Mouse (Mus musculus) forebrain, embryonic 12.5 days (tissue): ENCODE data around the gene Dbt. TPM values are rescaled to one million over a fixed set of nuclear protein-coding genes. Genes with fewer than 3 reads are reported as not detected.
A peak's percentile ranks its signal among the peaks of the same experiment; 100 is the strongest.

Experiments used
- ATAC-seq: fragments of 200-750 bp; cut with Nextera tagmentation; 2 replicates; pipeline ENCODE4 v1.8.0; 2017; ENCODE audit warnings: moderate TSS enrichment; ENCODE audit not compliant: low FRiP score
- H3K27ac ChIP-seq: fragments of 300-500 bp; sonication (generic); 2 replicates; pipeline ENCODE4 v1.5.1; 2016; ENCODE audit warnings: mild to moderate bottlenecking
- H3K27me3 ChIP-seq: fragments of 300-500 bp; sonication (generic); 2 replicates; pipeline ENCODE4 v1.6.1; 2016; ENCODE audit warnings: mild to moderate bottlenecking
- H3K36me3 ChIP-seq: fragments of 300-500 bp; sonication (generic); replicated peaks from 2 replicates; pipeline ENCODE4 v1.6.1; 2016; ENCODE audit warnings: mild to moderate bottlenecking
- H3K4me1 ChIP-seq: fragments of 300-500 bp; sonication (generic); 2 replicates; pipeline ENCODE4 v1.6.1; 2016
- H3K4me2 ChIP-seq: fragments of 300-500 bp; sonication (generic); 2 replicates; pipeline ENCODE4 v1.6.1; 2016; ENCODE audit warnings: mild to moderate bottlenecking, moderate library complexity
- H3K4me3 ChIP-seq: fragments of 300-500 bp; sonication (generic); replicated peaks from 2 replicates; pipeline ENCODE4 v1.5.1; 2016; ENCODE audit warnings: mild to moderate bottlenecking
- H3K9ac ChIP-seq: fragments of 300-500 bp; sonication (generic); 2 replicates; pipeline ENCODE4 v1.6.1; 2016; ENCODE audit warnings: mild to moderate bottlenecking
- H3K9me3 ChIP-seq: fragments of 300-500 bp; sonication (generic); 2 replicates; pipeline ENCODE4 v1.6.1; 2016
- WGBS: fragments of 180-500 bp; shearing (Covaris S2); methylation state at CpG from one replicate; pipeline ENCODE4 v1.1.7; 2016; 5-methylcytosine and 5-hydroxymethylcytosine counted together
- polyA plus RNA-seq: library from polyadenylated mRNA; unstranded; fragments of >200 nt; fragmentation: Nextera tagmentation; extraction: Ambion mirVana; gene quantifications from 2 replicates; pipeline ENCODE4 v1.2.1, GENCODE M21; 2016

The Dbt gene
- 12.6 and 13.0 TPM in 2 replicates for polyA plus RNA-seq

- H3K36me3 ChIP-seq: no peaks in the 10 kb centered on the region
- H3K4me1 ChIP-seq: peaks cover 13% of the 10 kb centered on the region
- H3K4me2 ChIP-seq: peak within 1 kb of the TSS; percentile 70
- under 1% methylated on average over 36 of the region's 36 CpGs for WGBS
- peak within 1 kb of the TSS; percentile 60 for H3K9ac ChIP-seq
- 0 out of 2 replicates have a peak, but pooled peaks cover 3% of the 10 kb centered on the region for H3K27me3 ChIP-seq
- H3K4me3 ChIP-seq: peak within 1 kb of the TSS; percentile 70
- peak; percentile 94 for ATAC-seq
- H3K27ac ChIP-seq: no peak within 1 kb of the TSS
- no peaks in the 10 kb centered on the region for H3K9me3 ChIP-seq
Measured at GRCm38 (mm10) chr3:116512904-116513716, at the start of gene Dbt. Gene Dbt (plus strand): TSS chr3:116513070.

GRCm38 (mm10) chr3:116464318-116464717 is 48.6 kb upstream of the Dbt start:
- no peaks in the 10 kb centered on the region for H3K9me3 ChIP-seq
- H3K4me2 ChIP-seq: no peak overlapping the region
- no peak overlapping the region for H3K4me3 ChIP-seq
- no peak for ATAC-seq
- WGBS: 24% methylated on average over 2 of the region's 2 CpGs
- H3K36me3 ChIP-seq: no peaks in the 10 kb centered on the region
- no peaks in the 10 kb centered on the region for H3K27me3 ChIP-seq
- no peak overlapping the region for H3K9ac ChIP-seq
- H3K27ac ChIP-seq: no peak overlapping the region
- H3K4me1 ChIP-seq: no peaks in the 10 kb centered on the region

GRCm38 (mm10) chr3:116465709-116466108 is 47.2 kb upstream of the Dbt start:
- Histone ChIP-seq H3K9ac (no peak overlapping the region), H3K27ac (no peak overlapping the region), H3K9me3 (no peaks in the 10 kb centered on the region), H3K36me3 (no peaks in the 10 kb centered on the region), H3K4me1 (no peaks in the 10 kb centered on the region), H3K27me3 (0 out of 2 replicates have a peak, but pooled peaks cover 3% of the 10 kb centered on the region), H3K4me3 (no peak overlapping the region), H3K4me2 (no peak overlapping the region)
- no peak for ATAC-seq
- 92% methylated on average over 12 of the region's 12 CpGs for WGBS

- no peaks in the 10 kb centered on the region for H3K36me3 ChIP-seq
- no peak overlapping the region for H3K4me2 ChIP-seq
- 74% methylated on average over 11 of the region's 11 CpGs for WGBS
- no peak overlapping the region for H3K4me3 ChIP-seq
- no peak overlapping the region for H3K27ac ChIP-seq
- no peak for ATAC-seq
- no peaks in the 10 kb centered on the region for H3K4me1 ChIP-seq
- 0 out of 2 replicates have a peak, but pooled peaks cover 6% of the 10 kb centered on the region for H3K27me3 ChIP-seq
- H3K9ac ChIP-seq: no peak overlapping the region
- H3K9me3 ChIP-seq: no peaks in the 10 kb centered on the region
Measured at GRCm38 (mm10) chr3:116474602-116475001, 38.3 kb upstream of the Dbt start.

DNA sequence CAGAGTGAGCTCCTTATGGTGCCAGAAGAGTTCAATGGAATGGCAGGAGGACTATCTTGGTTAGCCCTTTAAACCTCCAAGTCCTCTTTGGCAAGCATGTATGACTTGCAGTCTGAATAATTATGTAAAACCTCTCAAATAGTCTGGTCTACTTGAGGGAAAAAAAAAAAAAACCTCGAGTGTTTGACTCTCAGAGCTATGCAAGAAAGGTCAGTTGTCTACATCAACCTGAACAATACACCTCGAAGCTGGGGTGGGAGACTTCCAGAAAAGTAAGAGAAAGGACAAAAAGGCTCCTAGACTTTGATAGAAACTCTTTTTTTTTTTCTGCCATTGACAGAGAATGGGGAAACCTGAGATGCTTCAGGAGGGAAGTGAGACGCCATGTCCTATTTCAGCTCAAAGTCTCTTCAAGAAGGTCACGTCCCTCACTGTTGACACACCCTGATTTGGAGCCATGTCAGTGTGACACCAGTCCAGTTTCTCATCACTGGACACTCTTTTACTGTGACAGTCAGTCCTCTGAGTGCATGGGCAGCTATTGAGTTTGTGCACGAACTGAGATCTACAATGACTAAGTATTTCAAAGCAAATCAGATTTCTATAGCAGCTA is 36.1 kb upstream of the Dbt start:
- Histone ChIP-seq H3K4me3 (no peak overlapping the region), H3K27me3 (0 out of 2 replicates have a peak, but pooled peaks cover 4% of the 10 kb centered on the region), H3K27ac (no peak overlapping the region), H3K36me3 (no peaks in the 10 kb centered on the region), H3K9ac (no peak overlapping the region), H3K4me2 (no peak overlapping the region), H3K4me1 (peaks cover 5% of the 10 kb centered on the region; the same call in 1 of the 2 replicates), H3K9me3 (no peaks in the 10 kb centered on the region)
- WGBS: 72% methylated on average over 5 of the region's 5 CpGs
- no peak for ATAC-seq

GRCm38 (mm10) chr3:116477351-116477750 is 35.5 kb upstream of the Dbt start:
- Histone ChIP-seq H3K9me3 (no peaks in the 10 kb centered on the region), H3K4me2 (no peak overlapping the region), H3K27ac (no peak overlapping the region), H3K4me3 (no peak overlapping the region), H3K9ac (no peak overlapping the region), H3K4me1 (peaks cover 5% of the 10 kb centered on the region; the same call in 1 of the 2 replicates), H3K27me3 (0 out of 2 replicates have a peak, but pooled peaks cover 4% of the 10 kb centered on the region), H3K36me3 (no peaks in the 10 kb centered on the region)
- ATAC-seq: no peak
- 88% methylated on average over 7 of the region's 7 CpGs for WGBS

- WGBS: 30% methylated on average over 2 of the region's 2 CpGs
- 0 out of 2 replicates have a peak, but pooled peaks have one; percentile 21 for ATAC-seq
- H3K9ac ChIP-seq: no peak overlapping the region
- H3K36me3 ChIP-seq: no peaks in the 10 kb centered on the region
- no peak overlapping the region for H3K27ac ChIP-seq
- no peaks in the 10 kb centered on the region for H3K9me3 ChIP-seq
- H3K4me3 ChIP-seq: no peak overlapping the region
- 0 out of 2 replicates have a peak, but pooled peaks cover 4% of the 10 kb centered on the region for H3K27me3 ChIP-seq
- H3K4me1 ChIP-seq: peaks cover 5% of the 10 kb centered on the region; the same call in 1 of the 2 replicates
- H3K4me2 ChIP-seq: no peak overlapping the region
Measured at GRCm38 (mm10) chr3:116480119-116480518, 32.8 kb upstream of the Dbt start.

- Histone ChIP-seq H3K4me2 (no peak overlapping the region), H3K9ac (no peak overlapping the region), H3K9me3 (no peaks in the 10 kb centered on the region), H3K36me3 (no peaks in the 10 kb centered on the region), H3K4me1 (peaks cover 5% of the 10 kb centered on the region; the same call in 1 of the 2 replicates), H3K4me3 (no peak overlapping the region), H3K27me3 (no peaks in the 10 kb centered on the region), H3K27ac (no peak overlapping the region)
- no peak for ATAC-seq
- 64% methylated on average over 5 of the region's 5 CpGs for WGBS
Measured at GRCm38 (mm10) chr3:116480937-116481336, 31.9 kb upstream of the Dbt start.

GRCm38 (mm10) chr3:116482724-116483123 is 30.1 kb upstream of the Dbt start:
- Histone ChIP-seq H3K4me2 (no peak overlapping the region), H3K4me3 (no peak overlapping the region), H3K9me3 (no peaks in the 10 kb centered on the region), H3K9ac (no peak overlapping the region), H3K27me3 (no peaks in the 10 kb centered on the region), H3K36me3 (peaks cover 11% of the 10 kb centered on the region), H3K4me1 (peaks cover 5% of the 10 kb centered on the region; the same call in 1 of the 2 replicates), H3K27ac (no peak overlapping the region)
- no peak for ATAC-seq
- whole genome bisulfite sequencing: 89% methylated on average over 3 of the region's 3 CpGs

GRCm38 (mm10) chr3:116483271-116483670 is 29.6 kb upstream of the Dbt start:
- no peak overlapping the region for H3K27ac ChIP-seq
- no peak for ATAC-seq
- no peak overlapping the region for H3K4me2 ChIP-seq
- no peaks in the 10 kb centered on the region for H3K9me3 ChIP-seq
- H3K4me3 ChIP-seq: no peak overlapping the region
- no peak overlapping the region for H3K9ac ChIP-seq
- H3K4me1 ChIP-seq: peaks cover 5% of the 10 kb centered on the region; the same call in 1 of the 2 replicates
- peaks cover 16% of the 10 kb centered on the region for H3K36me3 ChIP-seq
- no peaks in the 10 kb centered on the region for H3K27me3 ChIP-seq
- WGBS: 93% methylated on average over 4 of the region's 4 CpGs

DNA sequence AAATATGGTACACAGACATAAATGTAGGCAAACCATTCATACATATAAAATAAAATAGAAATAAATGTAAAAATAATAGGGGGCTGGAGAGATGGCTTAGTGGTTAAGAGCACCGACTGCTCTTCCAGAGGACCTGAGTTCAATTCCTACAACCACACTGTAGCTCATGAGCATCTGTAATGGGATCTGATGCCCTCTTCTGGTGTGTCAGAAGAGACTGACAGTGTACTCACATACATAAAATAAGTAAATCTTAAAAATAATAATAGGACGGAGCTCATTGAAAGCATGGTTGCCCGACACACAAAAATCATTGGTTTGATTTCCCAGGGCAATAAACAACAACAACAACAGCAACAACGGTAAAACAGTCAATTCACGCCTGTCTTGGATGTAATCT is 21.9 kb upstream of the Dbt start:
- ATAC-seq: no peak

GRCm38 (mm10) chr3:116491923-116492454 is 20.9 kb upstream of the Dbt start:
- Histone ChIP-seq H3K4me1 (no peaks in the 10 kb centered on the region), H3K27ac (no peak overlapping the region), H3K36me3 (peaks cover 90% of the 10 kb centered on the region), H3K27me3 (no peaks in the 10 kb centered on the region), H3K9ac (no peak overlapping the region), H3K4me2 (no peak overlapping the region), H3K9me3 (no peaks in the 10 kb centered on the region), H3K4me3 (no peak overlapping the region)
- WGBS: 98% methylated on average over 1 of the region's 1 CpGs
- no peak for ATAC-seq

More for the DNA sequence above, 21.9 kb upstream of the Dbt start:
- no peaks in the 10 kb centered on the region for H3K9me3 ChIP-seq
- no peak overlapping the region for H3K4me2 ChIP-seq
- peaks cover 84% of the 10 kb centered on the region for H3K36me3 ChIP-seq
- no peak overlapping the region for H3K27ac ChIP-seq
- H3K4me1 ChIP-seq: no peaks in the 10 kb centered on the region
- 92% methylated on average over 5 of the region's 5 CpGs for WGBS
- H3K9ac ChIP-seq: no peak overlapping the region
- no peak overlapping the region for H3K4me3 ChIP-seq
- H3K27me3 ChIP-seq: no peaks in the 10 kb centered on the region
